Mouse (Mus musculus) liver, postnatal 0 days (tissue): ENCODE measurements at regions not wholly inside any gene's neighbourhood (a gene's known extent, or its start where the extent isn't known, plus 50 kb on each side); places are given as distances from the start of the nearest gene placed in this dataset.

Experiments used
- CTCF ChIP-seq: sonication (generic); IDR thresholded peaks from 2 replicates; pipeline ENCODE4 v1.5.1; 2016; ENCODE audit warnings: antibody characterized with exemption, low read depth
- EP300 ChIP-seq: IDR thresholded peaks from 2 replicates; pipeline ENCODE4 v1.6.1; 2016; ENCODE audit warnings: antibody characterized with exemption, low read depth, mild to moderate bottlenecking

- TF ChIP-seq EP300, result no peak
- no peak for TF ChIP-seq CTCF
These were observed 687.3 kb downstream of the Efnb2 start for GRCm38 (mm10) chr8:7973791-7974190.
